Mouse (Mus musculus) lung, postnatal 14 days (tissue): ENCODE measurements around the gene Zfp113.
"Not testable (repeated sequence)": the region's sequence is repeated elsewhere in the genome, so short reads cannot be mapped to it uniquely, and the experiment has no call there.

Source experiments
- DNase-seq: peaks from one replicate; pipeline ENCODE4 v3.0.0; 2021

The Zfp113 gene

DNA sequence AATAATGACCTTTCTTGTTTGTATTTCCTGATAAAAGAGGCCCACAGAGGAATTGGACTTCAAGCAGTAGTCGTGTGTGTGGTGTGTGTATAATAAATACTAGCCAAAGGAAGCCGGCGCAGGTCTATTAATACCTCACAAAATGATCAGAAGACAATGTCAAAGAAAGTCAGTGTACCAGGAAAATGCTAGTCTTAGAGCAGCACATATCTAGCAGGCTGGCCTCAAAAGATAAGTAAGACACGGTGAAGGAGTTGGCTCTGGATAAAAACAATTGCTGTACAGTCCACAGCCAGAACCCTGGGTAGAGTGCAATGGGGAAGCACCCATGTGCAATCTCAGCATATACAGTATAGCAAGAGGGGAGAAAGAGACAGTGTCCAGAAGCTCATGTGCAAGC lies 18.3 kb downstream of the Zfp113 start:
- DNase-seq = no peak

DNA sequence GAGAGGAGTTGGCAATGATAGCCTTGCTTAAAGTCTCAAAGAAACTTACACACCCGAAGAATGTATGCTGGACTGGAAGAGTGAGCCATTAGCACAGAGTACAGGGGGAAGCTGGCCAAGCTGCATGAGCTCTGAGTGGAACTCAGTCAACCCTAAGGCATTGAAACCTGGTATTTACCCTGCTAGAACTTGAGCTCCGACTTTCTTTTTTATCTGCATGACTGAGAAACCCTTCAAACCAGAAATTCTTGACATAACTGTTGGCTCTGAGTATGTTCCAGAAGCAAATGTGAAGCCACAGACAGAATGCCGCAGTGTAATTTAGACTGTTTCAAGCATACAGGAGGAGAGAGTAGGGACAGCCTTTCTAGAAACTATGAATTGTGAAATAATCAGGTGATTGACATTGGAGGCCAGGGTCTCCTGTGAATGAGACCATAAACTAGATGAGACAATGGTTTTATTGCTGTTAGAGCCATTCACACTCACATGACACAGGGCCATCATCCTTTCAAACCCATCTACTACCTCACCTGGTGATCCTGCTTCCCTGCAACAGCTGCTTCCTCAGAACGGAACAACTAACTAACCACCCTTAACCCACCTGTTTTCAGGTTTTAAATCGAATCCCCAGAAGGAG lies 23.0 kb downstream of the Zfp113 start:
- DNase-seq = no peak

DNA sequence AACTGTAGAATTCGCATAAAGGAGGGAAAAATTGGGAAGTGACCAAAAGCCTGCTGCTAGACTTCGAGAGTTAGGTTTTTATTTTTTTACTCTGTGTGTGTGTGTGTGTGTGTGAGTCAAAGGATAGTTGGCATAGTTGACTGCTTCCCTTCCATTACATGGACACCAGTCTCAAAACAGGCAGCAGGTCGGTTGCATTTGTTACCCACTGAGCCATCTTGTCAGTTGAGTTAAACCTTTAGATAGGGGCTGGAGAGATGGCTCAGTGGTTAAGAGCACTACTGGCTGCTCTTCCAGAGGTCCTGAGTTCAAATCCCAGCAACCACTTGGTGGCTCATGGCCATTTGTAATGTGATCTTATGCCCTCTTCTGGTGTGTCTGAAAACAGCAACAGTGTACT lies 37.5 kb downstream of the Zfp113 start:
- no peak for DNase-seq

DNA sequence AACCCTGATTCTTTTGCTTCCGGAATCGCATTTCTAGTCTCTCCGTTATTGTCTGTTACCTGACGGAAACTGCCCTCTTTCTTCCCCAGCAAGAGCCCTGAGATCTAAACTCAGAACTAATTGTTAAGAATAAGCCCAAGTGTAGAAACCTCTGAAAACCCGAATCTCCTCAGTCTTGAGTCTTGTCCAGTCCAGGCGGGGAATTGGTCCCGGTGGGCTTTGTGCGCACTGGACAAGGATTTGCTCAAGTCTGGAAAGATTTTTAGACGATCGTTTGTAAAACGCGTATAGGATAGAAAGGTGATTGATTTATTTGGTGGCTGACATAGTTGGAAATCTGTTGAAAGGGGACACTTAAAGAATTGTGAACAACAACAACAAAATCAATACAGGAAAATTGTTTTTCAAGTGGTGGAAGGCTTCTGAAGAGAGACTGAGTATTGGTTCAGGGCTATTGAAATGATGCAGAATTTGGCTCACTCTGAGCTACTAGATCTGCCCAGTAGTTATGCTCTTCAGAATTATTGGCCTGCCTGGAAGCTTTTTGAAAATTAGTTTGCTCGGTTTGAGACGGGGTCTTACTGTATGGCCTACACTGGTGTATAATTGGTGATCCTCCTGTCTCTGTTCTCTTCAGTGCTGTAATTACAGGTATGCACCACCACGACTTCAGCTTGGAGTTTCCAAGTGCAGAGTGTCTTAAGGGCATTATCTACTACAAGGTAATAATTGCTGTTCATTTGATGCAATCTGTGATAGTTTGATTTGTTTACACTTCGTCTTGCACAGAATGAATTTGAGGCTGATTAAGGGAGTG lies 38.1 kb downstream of the Zfp113 start:
- no peak for DNase-seq

DNA sequence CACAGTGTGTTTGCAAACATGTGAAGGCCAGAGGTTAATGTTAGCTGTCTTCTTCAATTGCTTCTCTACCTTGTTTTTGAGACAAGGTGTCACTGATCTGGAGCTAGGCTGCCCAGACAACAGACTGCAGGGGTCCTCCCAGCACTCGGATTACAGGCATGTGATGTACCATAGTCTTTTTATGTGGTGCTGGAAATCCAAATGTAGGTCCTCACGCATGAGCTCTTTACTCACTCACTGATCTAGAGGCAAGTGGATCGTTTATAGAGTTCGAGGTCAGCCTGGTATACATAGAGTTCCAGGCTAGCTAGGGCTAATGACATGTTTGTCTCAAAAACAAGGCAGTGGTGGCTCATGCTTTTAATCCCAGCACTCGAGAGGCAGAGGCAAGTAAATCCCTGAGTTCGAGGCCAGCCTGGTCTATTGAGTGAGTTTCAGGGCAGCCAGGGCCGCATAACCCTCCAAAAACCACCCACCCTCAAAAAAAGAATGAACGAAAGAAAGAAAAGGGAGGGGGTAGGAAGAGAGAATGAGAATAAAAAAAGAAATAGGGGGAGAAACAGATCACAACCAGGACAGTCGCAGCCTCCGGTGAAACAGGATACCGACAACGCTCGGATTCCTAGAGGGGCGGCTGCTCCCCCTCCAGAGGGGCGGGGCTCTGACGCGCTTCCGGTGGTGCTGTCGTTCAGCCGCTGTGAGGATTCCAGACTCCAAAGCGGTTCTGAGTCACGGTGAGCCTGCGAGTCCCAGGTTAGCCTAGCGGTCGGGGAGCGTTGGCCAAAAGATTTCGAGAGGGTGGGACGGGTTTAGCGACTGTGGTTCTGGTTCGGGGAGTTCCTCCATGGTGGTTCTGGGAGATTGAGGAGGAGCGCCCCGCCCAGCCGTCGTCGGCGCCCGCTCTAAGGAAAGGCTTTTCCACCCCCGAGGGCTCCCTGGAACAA lies 39.0 kb downstream of the Zfp113 start, which contains the start of gene Zscan21:
Gene Zscan21, plus strand, starts transcription at position 649 of the 944 bp plus-strand sequence.
- peak; percentile 90 for DNase-seq

DNA sequence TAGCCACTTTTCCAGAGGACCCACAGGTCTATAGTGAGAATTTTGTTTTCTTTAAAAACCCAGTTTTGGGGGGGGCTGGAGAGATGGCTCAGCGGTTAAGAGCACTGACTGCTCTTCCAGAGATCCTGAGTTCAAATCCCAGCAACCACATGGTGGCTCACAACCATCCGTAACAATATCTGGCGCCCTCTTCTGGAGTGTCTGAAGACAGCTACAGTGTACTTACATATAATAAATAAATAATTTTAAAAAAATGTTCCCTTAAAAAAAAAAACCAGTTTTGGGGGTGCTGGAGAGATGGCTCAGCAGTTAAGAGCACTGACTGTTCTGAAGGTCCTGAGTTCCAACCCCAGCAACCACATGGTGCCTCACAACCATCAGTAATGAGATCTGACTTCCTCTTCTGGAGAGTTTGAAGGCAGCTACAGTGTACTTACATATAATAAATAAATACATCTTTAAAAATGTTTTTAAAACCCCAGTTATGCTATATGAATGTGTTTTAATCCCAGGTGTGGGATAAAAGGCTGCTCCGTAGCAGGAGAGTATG lies 45.6 kb downstream of the Zfp113 start:
- DNase-seq = not testable (repeated sequence)

DNA sequence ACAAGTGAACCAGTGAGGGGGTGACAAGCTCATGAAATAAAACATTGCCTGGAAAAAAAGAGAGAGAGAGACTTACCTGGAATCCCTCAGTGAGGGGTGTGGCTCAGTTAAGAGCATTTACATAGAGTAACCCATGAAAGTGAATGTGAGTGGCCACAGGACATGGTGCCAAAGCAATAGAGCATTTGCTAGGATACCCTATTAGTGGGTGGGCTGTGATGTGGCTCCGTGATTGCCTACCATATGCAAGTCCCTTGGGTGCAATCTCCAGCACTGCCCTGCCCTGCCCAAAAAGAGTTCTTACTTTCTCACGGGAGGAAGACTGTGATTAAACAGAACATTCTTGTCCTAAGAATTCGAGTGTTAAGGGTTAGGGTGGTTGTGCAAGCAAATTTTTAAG lies 48.4 kb downstream of the Zfp113 start:
- no peak for DNase-seq

DNA sequence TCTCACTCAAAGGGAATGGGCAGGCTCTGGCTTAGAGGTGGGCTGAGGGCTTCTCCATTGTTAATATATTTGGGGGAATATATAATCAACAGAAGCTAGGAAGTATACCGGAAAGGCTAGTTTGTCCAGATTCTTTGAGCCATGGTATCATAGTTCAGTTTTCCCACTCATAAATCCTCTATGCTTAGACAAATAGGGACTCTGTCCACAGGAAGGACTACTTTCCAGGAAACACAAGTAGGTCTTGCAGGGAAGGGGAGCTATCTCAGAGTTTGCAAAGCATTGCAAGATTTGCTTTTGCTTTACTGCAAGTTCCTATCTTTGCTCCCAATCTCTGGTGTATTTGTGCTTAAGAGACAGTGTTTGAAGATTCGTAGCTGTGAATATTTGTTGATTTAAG lies 50.6 kb downstream of the Zfp113 start:
- DNase-seq = no peak

DNA sequence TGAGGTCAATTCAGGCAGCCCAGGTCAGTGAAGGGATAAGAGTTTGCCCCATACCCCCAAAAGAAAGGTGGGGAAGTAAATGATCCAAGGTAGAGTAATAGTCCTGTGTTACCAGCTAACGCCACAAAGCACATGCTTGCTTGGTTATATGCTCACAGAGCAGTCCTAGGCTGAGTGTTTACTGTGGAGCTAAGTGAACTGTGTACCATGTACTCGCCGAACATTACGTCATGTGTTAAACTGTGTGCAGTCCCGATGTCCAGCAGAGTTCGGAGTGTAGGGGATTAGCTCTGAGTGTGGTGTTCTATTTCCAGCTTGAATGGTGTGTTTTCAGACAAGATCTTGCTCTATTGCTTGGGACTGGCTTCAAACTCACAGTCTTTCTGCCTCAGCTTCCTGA lies 61.1 kb downstream of the Zfp113 start:
- DNase-seq = no peak

DNA sequence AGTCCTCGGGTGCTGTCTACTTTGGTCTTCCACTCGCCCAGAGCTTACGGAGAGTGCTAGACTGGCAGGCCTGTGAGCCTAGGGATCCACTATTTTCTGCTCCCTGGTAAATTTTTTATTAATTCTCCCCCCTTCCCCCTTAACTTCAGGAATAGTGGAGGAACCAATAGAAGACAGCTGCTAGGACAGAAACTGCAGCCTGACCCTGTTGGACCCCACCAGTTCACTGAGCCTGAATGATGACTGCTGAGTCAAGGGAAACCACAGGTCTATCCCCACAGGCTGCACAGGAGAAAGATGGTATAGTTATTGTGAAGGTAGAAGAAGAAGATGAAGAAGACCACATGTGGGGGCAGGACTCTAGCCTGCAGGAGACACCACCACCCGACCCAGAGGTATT lies 62.8 kb downstream of the Zfp113 start:
- DNase-seq = no peak

DNA sequence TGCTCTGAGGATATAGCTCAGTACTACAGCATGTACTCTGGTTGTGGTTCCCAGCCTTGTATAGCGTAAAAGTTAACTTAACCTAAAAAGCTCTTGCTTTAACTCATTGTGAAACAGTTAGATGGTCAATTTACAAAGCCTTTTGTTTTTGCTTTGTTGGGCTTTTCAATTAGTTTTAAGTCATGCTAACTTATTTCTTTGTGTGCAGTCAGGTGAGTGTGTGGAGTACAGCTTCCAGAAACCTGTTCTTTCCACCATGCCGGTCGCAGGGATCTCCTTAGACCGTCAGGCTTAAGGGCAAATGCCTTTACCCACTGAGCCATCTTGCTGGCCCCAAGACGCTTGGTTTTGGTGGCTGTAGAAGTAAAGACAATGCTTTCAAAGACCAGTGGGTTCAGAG lies 64.8 kb downstream of the Zfp113 start:
- no peak for DNase-seq

DNA sequence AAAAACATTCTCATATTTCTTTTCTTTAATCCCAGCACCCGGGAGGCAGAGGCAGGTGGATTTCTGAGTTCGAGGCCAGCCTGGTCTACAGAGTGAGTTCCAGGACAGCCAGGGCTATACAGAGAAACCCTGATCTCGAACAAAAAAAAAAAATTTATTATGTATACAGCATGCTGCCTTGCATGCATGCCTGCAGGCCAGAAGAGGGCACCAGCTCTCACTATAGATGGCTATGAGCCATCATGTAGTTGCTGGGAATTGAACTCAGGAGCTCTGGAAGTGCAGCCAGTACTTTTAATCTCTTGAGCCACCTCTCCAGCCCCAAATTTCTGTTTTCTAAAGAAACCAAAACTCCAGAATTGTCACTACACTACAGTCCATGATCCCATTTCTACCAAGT lies 65.3 kb downstream of the Zfp113 start:
- peak; percentile 20 for DNase-seq
